Mouse (Mus musculus): ENCODE measurements around the gene Hnrnpf. TPM values are rescaled to one million over a fixed set of nuclear protein-coding genes. Genes with fewer than 3 reads are reported as not detected.

Gene Hnrnpf
- polyA plus RNA-seq, 1 experiment from 2014 or later: 798 TPM

- no peak overlapping the region for H3K9ac ChIP-seq (ENCODE audit: low read length)
- no peak overlapping the region for H3K4me2 ChIP-seq (ENCODE audit: low read length)
- H3K36me3 ChIP-seq (ENCODE audit: control insufficient read depth, insufficient read depth, low read length): no peaks in the 10 kb centered on the region
- H3K9me3 ChIP-seq (ENCODE audit: control insufficient read depth, low read length): no peaks in the 10 kb centered on the region
- no peak for ATAC-seq (replicated peaks; ENCODE audit: low FRiP score, low TSS enrichment, low read depth)
- no peak for DNase-seq (ENCODE audit: low spot score)
- no peaks in the 10 kb centered on the region for H3K4me1 ChIP-seq (replicated peaks; ENCODE audit: control insufficient read depth, insufficient read depth, low read length)
- 72% methylated on average over 9 of the region's 9 CpGs for WGBS
- H3K27me3 ChIP-seq (replicated peaks; ENCODE audit: control insufficient read depth, insufficient read depth, low read length): no peaks in the 10 kb centered on the region
- H3K4me3 ChIP-seq (ENCODE audit: low read depth, low read length): no peak overlapping the region
- H3K27ac ChIP-seq (ENCODE audit: low read depth): no peak overlapping the region
These were observed 1.6 kb downstream of the Hnrnpf start for GRCm38 (mm10) chr6:117901510-117902402.

- no peak overlapping the region for H3K27ac ChIP-seq (ENCODE audit: low read depth)
- H3K36me3 ChIP-seq (ENCODE audit: control insufficient read depth, insufficient read depth, low read length): no peaks in the 10 kb centered on the region
- ATAC-seq (replicated peaks; ENCODE audit: low FRiP score, low TSS enrichment, low read depth) (no peak), DNase-seq (ENCODE audit: low spot score) (no peak)
- no peaks in the 10 kb centered on the region for H3K4me1 ChIP-seq (replicated peaks; ENCODE audit: control insufficient read depth, insufficient read depth, low read length)
- no peaks in the 10 kb centered on the region for H3K9me3 ChIP-seq (ENCODE audit: control insufficient read depth, low read length)
- H3K27me3 ChIP-seq (replicated peaks; ENCODE audit: control insufficient read depth, insufficient read depth, low read length): no peaks in the 10 kb centered on the region
- H3K9ac ChIP-seq (ENCODE audit: low read length): no peak overlapping the region
- H3K4me2 ChIP-seq (ENCODE audit: low read length): no peak overlapping the region
- WGBS: 89% methylated on average over 4 of the region's 4 CpGs
- H3K4me3 ChIP-seq (ENCODE audit: low read depth, low read length): no peak overlapping the region
These were observed 2.4 kb downstream of the Hnrnpf start for GRCm38 (mm10) chr6:117902556-117902955.

- DNase-seq (ENCODE audit: low spot score) (no peak), ATAC-seq (replicated peaks; ENCODE audit: low FRiP score, low TSS enrichment, low read depth) (no peak)
- H3K4me1 ChIP-seq (replicated peaks; ENCODE audit: control insufficient read depth, insufficient read depth, low read length): peaks cover 4% of the 10 kb centered on the region; the same call in 1 of the 2 replicates
- 74% methylated on average over 3 of the region's 3 CpGs for WGBS
- no peak overlapping the region for H3K27ac ChIP-seq (ENCODE audit: low read depth)
- no peaks in the 10 kb centered on the region for H3K27me3 ChIP-seq (replicated peaks; ENCODE audit: control insufficient read depth, insufficient read depth, low read length)
- no peaks in the 10 kb centered on the region for H3K9me3 ChIP-seq (ENCODE audit: control insufficient read depth, low read length)
- H3K4me3 ChIP-seq (ENCODE audit: low read depth, low read length): no peak overlapping the region
- H3K4me2 ChIP-seq (ENCODE audit: low read length): no peak overlapping the region
- H3K36me3 ChIP-seq (ENCODE audit: control insufficient read depth, insufficient read depth, low read length): no peaks in the 10 kb centered on the region
- no peak overlapping the region for H3K9ac ChIP-seq (ENCODE audit: low read length)
These were observed 3.7 kb downstream of the Hnrnpf start for GRCm38 (mm10) chr6:117903836-117904235.

GRCm38 (mm10) chr6:117905260-117905930 is 5.3 kb downstream of the Hnrnpf start:
- DNase-seq (ENCODE audit: low spot score): no peak
- H3K36me3 ChIP-seq (ENCODE audit: control insufficient read depth, insufficient read depth, low read length): no peaks in the 10 kb centered on the region
- no peaks in the 10 kb centered on the region for H3K9me3 ChIP-seq (ENCODE audit: control insufficient read depth, low read length)
- WGBS: 17% methylated on average over 4 of the region's 4 CpGs
- ATAC-seq (replicated peaks; ENCODE audit: low FRiP score, low TSS enrichment, low read depth): no peak
- H3K27ac ChIP-seq (ENCODE audit: low read depth): peak overlapping the region; percentile 88
- peaks cover 19% of the 10 kb centered on the region for H3K4me1 ChIP-seq (replicated peaks; ENCODE audit: control insufficient read depth, insufficient read depth, low read length)
- H3K4me3 ChIP-seq (ENCODE audit: low read depth, low read length): peak overlapping the region; percentile 54
- H3K27me3 ChIP-seq (replicated peaks; ENCODE audit: control insufficient read depth, insufficient read depth, low read length): no peaks in the 10 kb centered on the region
- peak overlapping the region; percentile 54 for H3K4me2 ChIP-seq (ENCODE audit: low read length)
- H3K9ac ChIP-seq (ENCODE audit: low read length): peak overlapping the region; percentile 67

GRCm38 (mm10) chr6:117906015-117906531 is 5.9 kb downstream of the Hnrnpf start:
- H3K27me3 ChIP-seq (replicated peaks; ENCODE audit: control insufficient read depth, insufficient read depth, low read length): no peaks in the 10 kb centered on the region
- no peaks in the 10 kb centered on the region for H3K36me3 ChIP-seq (ENCODE audit: control insufficient read depth, insufficient read depth, low read length)
- DNase-seq (ENCODE audit: low spot score) (peak; percentile 85), ATAC-seq (replicated peaks; ENCODE audit: low FRiP score, low TSS enrichment, low read depth) (no peak; the same call in 1 of the 2 replicates)
- H3K9me3 ChIP-seq (ENCODE audit: control insufficient read depth, low read length): no peaks in the 10 kb centered on the region
- under 1% methylated on average over 25 of the region's 25 CpGs for WGBS
- peak overlapping the region; percentile 88 for H3K27ac ChIP-seq (ENCODE audit: low read depth)
- H3K4me2 ChIP-seq (ENCODE audit: low read length): peak overlapping the region; percentile 54
- H3K9ac ChIP-seq (ENCODE audit: low read length): peak overlapping the region; percentile 67
- H3K4me1 ChIP-seq (replicated peaks; ENCODE audit: control insufficient read depth, insufficient read depth, low read length): peaks cover 19% of the 10 kb centered on the region
- H3K4me3 ChIP-seq (ENCODE audit: low read depth, low read length): peak overlapping the region; percentile 54

- peak; percentile 98 for DNase-seq (ENCODE audit: low spot score)
- H3K27ac ChIP-seq (ENCODE audit: low read depth): peak overlapping the region; percentile 96
- WGBS: under 1% methylated on average over 55 of the region's 68 CpGs
- no peaks in the 10 kb centered on the region for H3K9me3 ChIP-seq (ENCODE audit: control insufficient read depth, low read length)
- peak overlapping the region; percentile 73 for H3K4me2 ChIP-seq (ENCODE audit: low read length)
- peak overlapping the region; percentile 82 for H3K4me3 ChIP-seq (ENCODE audit: low read depth, low read length)
- peak overlapping the region; percentile 98 for H3K9ac ChIP-seq (ENCODE audit: low read length)
- H3K4me1 ChIP-seq (replicated peaks; ENCODE audit: control insufficient read depth, insufficient read depth, low read length): peaks cover 19% of the 10 kb centered on the region
- peak; percentile 94 for ATAC-seq (replicated peaks; ENCODE audit: low FRiP score, low TSS enrichment, low read depth)
- H3K36me3 ChIP-seq (ENCODE audit: control insufficient read depth, insufficient read depth, low read length): no peaks in the 10 kb centered on the region
- H3K27me3 ChIP-seq (replicated peaks; ENCODE audit: control insufficient read depth, insufficient read depth, low read length): no peaks in the 10 kb centered on the region
These were observed 6.6 kb downstream of the Hnrnpf start for GRCm38 (mm10) chr6:117906590-117907271.

GRCm38 (mm10) chr6:117907301-117907978 is 7.3 kb downstream of the Hnrnpf start:
- Histone ChIP-seq H3K9ac (ENCODE audit: low read length) (peak overlapping the region; percentile 98), H3K27me3 (replicated peaks; ENCODE audit: control insufficient read depth, insufficient read depth, low read length) (no peaks in the 10 kb centered on the region)

GRCm38 (mm10) chr6:117907979-117908355 is 7.8 kb downstream of the Hnrnpf start:
- H3K27me3 ChIP-seq (replicated peaks; ENCODE audit: control insufficient read depth, insufficient read depth, low read length): no peaks in the 10 kb centered on the region
- peak overlapping the region; percentile 73 for H3K4me2 ChIP-seq (ENCODE audit: low read length)
- DNase-seq (ENCODE audit: low spot score): no peak
- no peaks in the 10 kb centered on the region for H3K9me3 ChIP-seq (ENCODE audit: control insufficient read depth, low read length)
- H3K9ac ChIP-seq (ENCODE audit: low read length): peak overlapping the region; percentile 98
- H3K36me3 ChIP-seq (ENCODE audit: control insufficient read depth, insufficient read depth, low read length): no peaks in the 10 kb centered on the region
- no peak for ATAC-seq (replicated peaks; ENCODE audit: low FRiP score, low TSS enrichment, low read depth)
- H3K4me1 ChIP-seq (replicated peaks; ENCODE audit: control insufficient read depth, insufficient read depth, low read length): peaks cover 19% of the 10 kb centered on the region
- H3K27ac ChIP-seq (ENCODE audit: low read depth): peak overlapping the region; percentile 96
- under 1% methylated on average over 26 of the region's 26 CpGs for WGBS
- peak overlapping the region; percentile 82 for H3K4me3 ChIP-seq (ENCODE audit: low read depth, low read length)

More at GRCm38 (mm10) chr6:117907301-117907978, 7.3 kb downstream of the Hnrnpf start:
- Histone ChIP-seq H3K4me3 (ENCODE audit: low read depth, low read length) (peak overlapping the region; percentile 82), H3K4me1 (replicated peaks; ENCODE audit: control insufficient read depth, insufficient read depth, low read length) (peaks cover 19% of the 10 kb centered on the region), H3K36me3 (ENCODE audit: control insufficient read depth, insufficient read depth, low read length) (no peaks in the 10 kb centered on the region), H3K9me3 (ENCODE audit: control insufficient read depth, low read length) (no peaks in the 10 kb centered on the region), H3K27ac (ENCODE audit: low read depth) (peak overlapping the region; percentile 96), H3K4me2 (ENCODE audit: low read length) (peak overlapping the region; percentile 73)
- peak; percentile 83 for ATAC-seq (replicated peaks; ENCODE audit: low FRiP score, low TSS enrichment, low read depth)
- peak; percentile 93 for DNase-seq (ENCODE audit: low spot score)
- under 1% methylated on average over 51 of the region's 77 CpGs for WGBS
